Mouse (Mus musculus) brain, embryonic 18.5 days (tissue): Measurements from ENCODE around the gene Tmcc3.
"Not testable (repeated sequence)": the region's sequence is repeated elsewhere in the genome, so short reads cannot be mapped to it uniquely, and the experiment has no call there.

Experiments
- DNase-seq: peaks from one replicate; pipeline ENCODE4 v3.0.0-alpha.2; 2012; ENCODE audit warnings: low read depth, low spot score

Tmcc3 gene

GRCm38 (mm10) chr10:94514506-94515178, 202.9 kb downstream of the Tmcc3 start:
- DNase-seq, result no peak

GRCm38 (mm10) chr10:94515179-94515545, 203.4 kb downstream of the Tmcc3 start:
- DNase-seq, result no peak

- DNase-seq, result no peak
Measured at GRCm38 (mm10) chr10:94515583-94515982, 203.8 kb downstream of the Tmcc3 start.

GRCm38 (mm10) chr10:94519887-94520286, 208.1 kb downstream of the Tmcc3 start:
- no peak for DNase-seq

GRCm38 (mm10) chr10:94520306-94521106, 208.8 kb downstream of the Tmcc3 start:
- no peak for DNase-seq

GRCm38 (mm10) chr10:94521107-94521401, 209.3 kb downstream of the Tmcc3 start:
- no peak for DNase-seq

GRCm38 (mm10) chr10:94521776-94522175, 210.0 kb downstream of the Tmcc3 start:
- DNase-seq, result no peak

- no peak for DNase-seq
Measured at GRCm38 (mm10) chr10:94523297-94523696, 211.5 kb downstream of the Tmcc3 start.

GRCm38 (mm10) chr10:94523711-94524156, 212.0 kb downstream of the Tmcc3 start:
- DNase-seq, result no peak

GRCm38 (mm10) chr10:94524966-94525365, 213.2 kb downstream of the Tmcc3 start:
- no peak for DNase-seq

- no peak for DNase-seq
Measured at GRCm38 (mm10) chr10:94525784-94526183, 214.0 kb downstream of the Tmcc3 start.

GRCm38 (mm10) chr10:94526834-94527233, 215.1 kb downstream of the Tmcc3 start:
- no peak for DNase-seq

GRCm38 (mm10) chr10:94527248-94527647, 215.5 kb downstream of the Tmcc3 start:
- no peak for DNase-seq

GRCm38 (mm10) chr10:94530079-94530478, 218.3 kb downstream of the Tmcc3 start:
- DNase-seq, result no peak

GRCm38 (mm10) chr10:94531482-94531881, 219.7 kb downstream of the Tmcc3 start:
- no peak for DNase-seq

- DNase-seq, result no peak
Measured at GRCm38 (mm10) chr10:94533081-94533724, 221.5 kb downstream of the Tmcc3 start.

GRCm38 (mm10) chr10:94538623-94539022, 226.9 kb downstream of the Tmcc3 start:
- not testable (repeated sequence) for DNase-seq

GRCm38 (mm10) chr10:94540241-94540640, 228.5 kb downstream of the Tmcc3 start:
- no peak for DNase-seq

- DNase-seq, result no peak
Measured at GRCm38 (mm10) chr10:94543956-94544355, 232.2 kb downstream of the Tmcc3 start.

GRCm38 (mm10) chr10:94544803-94545202, 233.1 kb downstream of the Tmcc3 start:
- DNase-seq, result no peak

GRCm38 (mm10) chr10:94545259-94546019, 233.7 kb downstream of the Tmcc3 start:
- no peak for DNase-seq

GRCm38 (mm10) chr10:94546617-94547016, 234.9 kb downstream of the Tmcc3 start:
- DNase-seq, result no peak
